Mouse (Mus musculus): ENCODE data around the gene A230072I06Rik.

DNA sequence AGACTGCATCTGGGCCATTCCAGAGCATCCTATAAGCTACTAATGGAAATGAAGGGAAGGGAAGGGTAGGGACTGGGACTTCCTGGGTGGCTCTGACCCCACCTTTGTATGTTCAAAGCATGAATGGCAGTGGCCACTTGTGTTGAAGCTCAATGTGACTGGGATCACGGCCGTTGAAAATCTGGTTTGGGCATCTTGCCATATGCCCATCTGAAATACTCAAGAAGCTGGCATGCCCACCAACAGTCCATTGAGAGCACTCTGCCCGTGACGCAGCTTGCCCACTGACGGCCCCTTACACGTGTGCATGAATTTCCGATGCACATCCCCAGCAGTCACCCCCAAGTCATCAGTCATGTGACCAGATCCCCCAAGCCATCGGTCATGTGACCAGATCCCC is 13.6 kb upstream of the A230072I06Rik start:
- no peak for TF ChIP-seq CTCF (IDR thresholded peaks at IDR 0.05; ENCODE audit: low read depth, low read length)
- TF ChIP-seq POLR2AphosphoS5 (IDR thresholded peaks at IDR 0.05; ENCODE audit: insufficient replicate concordance, low read depth, low read length) = no peak
- TF ChIP-seq GATA2 (IDR thresholded peaks at IDR 0.05; ENCODE audit: borderline replicate concordance, low read depth, low read length) = no peak

Data from G1E (cell line).